Comparison of ENCODE assay signal across 9 mouse cellular contexts in genomic region chr17:36981221-36981813, GRCm38 (mm10). TPM values are rescaled to one million over a fixed set of nuclear protein-coding genes. Genes with fewer than 3 reads are reported as not detected.
DNase-seq lines count a peak whose midpoint lies in the region; ATAC-seq and TF ChIP-seq lines count a peak whose summit lies in the region.
"Had no signal": no experiment of that assay in that cellular context is flagged by ENCODE, and none has a peak within 500 bp of the region (broad histone marks: within the 10 kb centered on the region; RNA-seq: fewer than 3 reads in every experiment).

Gene 2410137M14Rik (minus strand): TSS chr17:36981237.

- intact Hi-C loops in gastrocnemius, adult 2 months (cut with DNase I), result no loop called here
- intact Hi-C loops in gastrocnemius, postnatal 14 days (cut with DNase I; ENCODE audit: low total_unique reads), result no loop called here

- no peak for TF ChIP-seq CTCF in gastrocnemius, adult 2 months (IDR thresholded peaks at IDR 0.05)
- no peak for TF ChIP-seq CTCF in small intestine, adult 2 months (IDR thresholded peaks at IDR 0.05; ENCODE audit: extremely low read depth, insufficient read length, insufficient replicate concordance, low read depth, low read length)

- no peaks in the 10 kb centered on the region for H3K9me3 ChIP-seq in limb, embryonic 11.5 days (ENCODE audit: control insufficient read depth, low read length)

- TF ChIP-seq POLR2A in small intestine, adult 2 months (IDR thresholded peaks at IDR 0.05; ENCODE audit: low read depth, low read length), result no peak

- no peaks in the 10 kb centered on the region for H3K27me3 ChIP-seq in limb, embryonic 11.5 days (ENCODE audit: control insufficient read depth, insufficient read depth, low read length)
- no peaks in the 10 kb centered on the region for H3K27me3 ChIP-seq in small intestine, adult 2 months (ENCODE audit: control insufficient read depth, insufficient read depth, low read length)

- no peaks in the 10 kb centered on the region for H3K36me3 ChIP-seq in limb, embryonic 11.5 days (ENCODE audit: control insufficient read depth, insufficient read depth, low read length)
- no peaks in the 10 kb centered on the region for H3K36me3 ChIP-seq in small intestine, adult 2 months (ENCODE audit: control insufficient read depth, insufficient read depth, low read length)

- peak within 1 kb of the TSS; percentile 86 for H3K27ac ChIP-seq in gastrocnemius, adult 2 months
- no peak within 1 kb of the TSS for H3K27ac ChIP-seq in limb, embryonic 11.5 days (replicated peaks; ENCODE audit: low read depth, low read length)
- no peak within 1 kb of the TSS for H3K27ac ChIP-seq in small intestine, adult 2 months (ENCODE audit: insufficient read depth, low read depth, low read length)

- peak within 1 kb of the TSS; percentile 21; the same call in 1 of the 2 replicates for H3K4me2 ChIP-seq in limb, embryonic 11.5 days (ENCODE audit: low read depth, severe bottlenecking)

- peaks cover 3% of the 10 kb centered on the region; the same call in 1 of the 2 replicates for H3K4me1 ChIP-seq in limb, embryonic 11.5 days (ENCODE audit: control insufficient read depth, insufficient read depth, low read length)
- peaks cover 5% of the 10 kb centered on the region for H3K4me1 ChIP-seq in small intestine, adult 2 months (ENCODE audit: control insufficient read depth, insufficient read depth, insufficient read length, low read length)

- no peak within 1 kb of the TSS for H3K9ac ChIP-seq in limb, embryonic 11.5 days (ENCODE audit: low read length)

- WGBS in limb, embryonic 11.5 days, result 12% methylated on average over 18 of the region's 18 CpGs
- 9% methylated on average over 18 of the region's 18 CpGs for WGBS in small intestine, adult 2 months

- peak within 1 kb of the TSS; percentile 65 for H3K4me3 ChIP-seq in gastrocnemius, adult 2 months
- H3K4me3 ChIP-seq in limb, embryonic 11.5 days (ENCODE audit: low read depth, low read length), result no peak within 1 kb of the TSS
- H3K4me3 ChIP-seq in small intestine, adult 2 months (ENCODE audit: low read depth, low read length), result peak within 1 kb of the TSS; percentile 18
- H3K4me3 ChIP-seq: erythroblast, embryonic 14.5 days had no signal

- peak; percentile 67 for DNase-seq in gastrocnemius, adult 2 months
- DNase-seq in gastrocnemius, postnatal 14 days, result no peak
- peak; percentile 11 for DNase-seq in urinary bladder, postnatal 25 days (ENCODE audit: low spot score)
- DNase-seq in urinary bladder, adult 18-20 months (ENCODE audit: low spot score in 2 of 2), result no peak
- peak; percentile 32 for DNase-seq in limb, embryonic 11.5 days (ENCODE audit: low spot score)
- DNase-seq in spleen, postnatal 10 days (ENCODE audit: low spot score in 2 of 2), result no peak
- DNase-seq in thymus, postnatal 0 days (ENCODE audit: low spot score), result no peak

- ATAC-seq in limb, embryonic 11.5 days (ENCODE audit: insufficient number of reproducible peaks, low FRiP score, low TSS enrichment, low read depth), result 0 out of 2 replicates have a peak, but pooled peaks have one; percentile 62

RNA-seq across cellular contexts. Expression of gene 2410137M14Rik, which starts in this region (rescaled TPM):
- under 1 TPM in 1 of 2 experiments, not detected in 1; 0.45 TPM for total RNA-seq in gastrocnemius, adult 2 months (2021)
- total RNA-seq in gastrocnemius, postnatal 14 days (2021), result under 1 TPM in 1 of 2 experiments, not detected in 1; 0.25 TPM
- not detected in 2 replicates for polyA plus RNA-seq in limb, embryonic 11.5 days (2014; fragmentation: Nextera tagmentation; extraction: Ambion mirVana)
- not detected in 2 replicates for polyA plus RNA-seq in small intestine, adult 2 months (2012; rRNA removed)
- polyA plus RNA-seq in thymus, postnatal 0 days (2015; fragmentation: Nextera tagmentation; extraction: Ambion mirVana), result not detected in 2 replicates
- polyA plus RNA-seq: erythroblast, embryonic 14.5 days had no signal

Comparison
In these comparisons a context has a peak if more than half of its experiments do, and no peak if none do; other contexts are left out.
1. Peak in DNase-seq, H3K4me3 ChIP-seq and H3K27ac ChIP-seq in gastrocnemius, adult 2 months; RNA of the gene not detected or under 1 TPM.
2. Peak in DNase-seq, ATAC-seq and H3K4me2 ChIP-seq in limb, embryonic 11.5 days; RNA of the gene not detected or under 1 TPM.